Mouse (Mus musculus): Measurements from ENCODE around the gene Muc4.

Gene Muc4

DNA sequence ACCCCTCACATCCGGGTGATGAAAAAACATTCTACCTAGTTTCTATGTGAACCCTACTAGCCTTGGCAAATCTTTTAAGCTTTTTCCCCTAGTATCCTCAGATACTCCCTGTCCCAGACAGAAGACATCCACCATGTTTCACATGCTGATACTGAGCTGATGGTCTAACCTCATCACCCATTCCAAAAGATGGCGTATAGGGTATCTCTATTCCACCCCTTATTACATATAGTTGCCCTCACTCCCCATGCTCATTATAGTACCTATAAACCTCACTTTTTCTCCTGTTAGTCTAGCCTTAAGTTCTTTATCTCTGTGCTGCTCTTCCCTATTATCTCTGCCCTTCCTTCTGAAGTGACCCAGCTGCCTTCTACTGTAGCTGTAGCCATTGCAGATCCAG is at the start of gene Muc4:
Muc4 (plus strand) TSS at position 301 of the 400 bp plus-strand sequence.
- no peak for DNase-seq

DNA sequence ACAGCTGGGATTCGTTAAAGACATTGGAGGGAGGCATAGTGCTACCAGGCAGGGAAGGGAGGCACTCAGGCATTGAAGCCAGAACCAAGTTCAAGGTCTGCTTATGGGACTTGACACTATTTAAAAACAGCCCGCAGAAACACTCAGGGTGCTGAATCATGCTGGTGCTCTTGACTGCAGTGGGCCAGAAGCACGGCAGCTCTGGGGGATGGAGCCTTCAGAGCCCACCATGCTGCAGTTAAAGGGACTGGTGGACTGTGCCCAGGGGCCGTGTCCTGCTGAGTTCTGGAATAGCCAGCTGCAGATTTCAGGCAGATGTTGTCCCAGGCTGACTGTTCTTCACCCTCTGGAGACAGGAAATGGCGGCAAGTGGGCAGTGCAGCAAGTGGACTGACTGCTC is 49.7 kb upstream of the Muc4 start:
- no peak for DNase-seq

GRCm38 (mm10) chr16:32687221-32687620 is 48.5 kb upstream of the Muc4 start:
- no peak for DNase-seq

GRCm38 (mm10) chr16:32688770-32689169 is 46.9 kb upstream of the Muc4 start:
- no peak for DNase-seq

DNA sequence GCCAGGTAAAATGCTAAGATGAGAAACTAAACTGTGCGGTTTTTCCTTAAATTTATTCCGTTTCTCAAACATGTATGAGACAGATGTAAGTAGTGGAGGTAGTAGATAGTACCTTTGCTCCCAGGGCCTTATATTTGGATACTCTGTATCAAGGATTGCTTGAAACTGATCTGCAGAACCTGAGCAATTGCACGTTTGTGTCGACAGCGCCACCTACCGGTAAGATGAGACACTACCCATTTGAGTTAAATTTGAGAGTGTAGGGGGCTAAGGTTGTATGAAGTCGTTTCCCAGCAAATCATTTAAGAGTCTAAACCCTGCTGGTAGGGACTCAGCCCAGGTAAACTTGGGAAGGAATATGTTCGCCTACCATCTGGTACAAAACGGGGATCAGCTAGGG is 46.2 kb upstream of the Muc4 start:
- peak; percentile 84 to 86 for DNase-seq

DNA sequence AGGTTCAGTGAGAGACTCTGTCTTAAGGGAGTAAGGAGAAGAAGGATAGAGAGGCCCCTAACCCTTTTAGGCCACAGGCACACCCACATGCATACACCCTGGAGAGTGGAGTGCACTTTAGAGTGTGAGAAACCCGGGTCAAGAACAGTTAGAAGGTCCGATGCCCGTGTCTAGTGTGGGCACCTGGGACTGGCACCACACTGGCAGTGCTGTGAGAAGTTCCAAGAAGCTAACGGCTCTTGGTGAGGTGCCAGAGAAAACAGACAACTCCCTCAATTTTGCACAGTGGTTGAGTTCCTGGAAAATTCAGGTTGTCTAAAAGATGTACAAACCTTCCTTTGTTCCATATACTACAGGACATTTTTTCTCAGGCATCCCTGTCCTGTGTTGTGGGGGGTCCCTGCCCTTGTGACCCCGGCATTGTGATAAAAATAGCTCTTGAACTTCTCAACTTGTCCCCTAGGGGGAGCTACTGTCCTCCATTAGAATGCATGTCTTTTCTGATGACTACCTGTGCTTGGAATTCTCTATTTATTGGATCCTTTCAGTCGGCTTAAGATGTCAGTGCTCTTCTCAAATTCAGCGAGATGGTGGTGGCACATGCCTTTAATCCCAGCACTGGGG is 38.7 kb upstream of the Muc4 start:
- DNase-seq = peak; percentile 61 to 71

- peak in 1 of 2 experiments; percentile 43 for DNase-seq
Observed at GRCm38 (mm10) chr16:32697665-32698446, 37.8 kb upstream of the Muc4 start.

DNA sequence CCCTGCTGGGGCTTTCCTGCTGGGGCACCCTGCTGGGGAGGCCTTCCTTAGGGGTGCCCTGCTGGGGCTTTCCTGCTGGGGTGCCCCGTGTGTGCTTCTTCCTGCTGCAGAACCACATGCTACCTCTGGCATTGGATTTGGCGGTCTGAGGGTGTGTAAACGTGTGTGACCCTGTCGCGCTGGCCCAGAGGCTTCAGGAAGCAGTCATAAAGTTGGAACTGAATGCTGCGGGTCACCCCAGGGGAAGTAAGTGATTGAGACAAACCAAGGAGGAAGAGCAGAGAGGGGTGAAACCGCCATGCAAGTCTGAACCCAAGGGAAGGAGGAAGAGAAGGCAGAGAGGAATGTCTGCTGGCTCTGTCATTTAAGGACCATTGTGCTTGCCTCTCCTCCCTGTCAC is 37.1 kb upstream of the Muc4 start:
- no peak for DNase-seq

GRCm38 (mm10) chr16:32703312-32703912 is 32.3 kb upstream of the Muc4 start:
- DNase-seq = no peak

- no peak for DNase-seq
Observed at GRCm38 (mm10) chr16:32705606-32706005, 30.1 kb upstream of the Muc4 start.

DNA sequence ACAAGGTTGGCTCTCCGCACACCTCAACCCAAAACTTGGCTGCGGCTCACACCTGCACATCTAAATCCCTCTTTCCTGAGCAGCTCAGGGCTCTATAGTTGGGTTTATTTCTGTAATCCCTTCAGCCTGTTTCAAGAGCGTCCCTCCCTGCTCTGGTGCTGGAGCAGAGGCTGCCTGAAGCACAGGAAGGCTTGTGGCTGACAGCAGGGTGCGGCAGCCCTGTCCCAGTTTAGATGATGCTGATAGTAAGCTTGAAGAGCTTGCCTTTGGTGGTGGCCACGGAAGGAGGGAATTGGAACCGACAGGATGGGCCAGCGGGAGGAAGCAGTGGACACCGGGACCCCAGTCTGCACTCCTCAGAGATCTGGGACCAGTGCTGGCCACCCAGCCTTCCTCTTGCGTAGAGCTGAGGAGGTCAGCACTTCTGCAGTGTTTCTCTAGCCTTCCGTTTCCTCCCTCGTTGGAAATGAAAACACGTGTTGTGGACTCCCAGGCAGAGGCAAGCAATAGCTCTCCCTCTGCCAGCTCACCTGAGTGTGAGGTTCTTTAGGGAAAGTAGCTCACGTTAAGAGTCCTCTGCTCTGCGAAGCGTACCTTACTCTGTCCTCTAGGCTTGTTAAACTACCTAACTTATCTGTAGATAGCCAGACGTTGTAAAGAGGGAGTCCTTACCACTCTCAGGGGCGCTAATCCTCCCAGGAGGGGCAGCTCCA is 28.4 kb upstream of the Muc4 start:
- DNase-seq = no peak

DNA sequence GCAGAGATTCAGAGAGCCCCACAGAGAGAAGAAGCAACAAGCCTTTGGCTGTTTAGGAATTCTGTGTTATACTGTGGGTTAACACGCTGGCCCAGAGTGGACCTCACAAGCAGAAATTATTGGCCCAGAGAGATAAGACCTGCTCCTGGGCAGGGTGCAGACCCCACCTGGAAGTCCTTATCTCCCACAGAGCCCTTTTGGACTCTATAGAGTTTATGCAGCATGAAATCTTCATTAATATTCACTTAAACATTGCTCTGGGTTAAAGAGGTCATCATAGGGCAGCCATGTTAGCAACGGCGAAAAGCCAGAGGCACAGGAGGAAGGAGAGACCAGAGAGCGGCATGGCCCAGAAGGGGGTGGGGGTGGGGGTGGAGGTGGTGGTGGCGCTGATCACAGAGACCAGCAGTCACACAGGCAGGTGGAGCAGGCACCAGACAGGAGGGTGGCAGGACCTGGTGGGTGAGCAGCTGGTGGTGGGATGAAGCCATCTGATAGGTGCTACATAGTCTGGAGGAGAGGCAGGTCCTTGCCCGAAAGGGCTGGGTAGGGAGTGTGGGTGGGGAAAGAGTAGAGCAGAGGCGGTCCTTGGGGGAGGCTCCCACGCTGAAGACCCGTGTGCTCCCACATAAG is 27.7 kb upstream of the Muc4 start:
- no peak for DNase-seq

- no peak for DNase-seq
Observed at GRCm38 (mm10) chr16:32708457-32709033, 27.1 kb upstream of the Muc4 start.

GRCm38 (mm10) chr16:32709116-32709515 is 26.6 kb upstream of the Muc4 start:
- DNase-seq = no peak

DNA sequence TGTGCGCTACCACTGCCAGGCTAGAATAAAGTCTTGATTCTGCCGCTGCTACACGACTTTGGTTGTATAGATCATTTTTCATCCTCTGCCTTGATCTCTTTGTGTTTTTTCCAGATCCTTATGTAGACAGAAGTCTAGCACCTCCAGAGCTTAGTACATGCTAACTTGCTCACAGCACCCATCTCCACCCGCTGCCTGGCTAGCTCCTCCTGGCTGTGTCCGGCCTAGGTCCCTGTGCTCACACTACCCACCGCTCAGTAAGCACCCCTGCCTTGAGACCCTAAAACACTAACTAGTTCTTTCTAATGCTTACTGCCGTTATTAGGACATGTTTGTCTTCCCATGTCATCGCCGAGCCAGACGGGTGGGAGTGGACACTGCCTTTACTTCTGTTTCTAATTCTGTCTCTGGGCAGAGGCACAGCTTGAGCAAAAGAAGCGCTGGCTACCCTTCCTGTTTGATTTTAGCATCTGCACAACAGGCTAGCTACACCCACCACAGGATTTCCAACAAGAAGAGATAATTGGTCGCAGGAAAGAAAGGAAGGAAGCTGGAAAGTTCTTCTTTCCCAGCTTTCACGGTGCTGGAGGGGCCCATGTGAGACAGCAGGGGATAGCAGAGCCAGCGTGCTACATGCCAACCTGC is 25.1 kb upstream of the Muc4 start:
- DNase-seq = no peak

DNA sequence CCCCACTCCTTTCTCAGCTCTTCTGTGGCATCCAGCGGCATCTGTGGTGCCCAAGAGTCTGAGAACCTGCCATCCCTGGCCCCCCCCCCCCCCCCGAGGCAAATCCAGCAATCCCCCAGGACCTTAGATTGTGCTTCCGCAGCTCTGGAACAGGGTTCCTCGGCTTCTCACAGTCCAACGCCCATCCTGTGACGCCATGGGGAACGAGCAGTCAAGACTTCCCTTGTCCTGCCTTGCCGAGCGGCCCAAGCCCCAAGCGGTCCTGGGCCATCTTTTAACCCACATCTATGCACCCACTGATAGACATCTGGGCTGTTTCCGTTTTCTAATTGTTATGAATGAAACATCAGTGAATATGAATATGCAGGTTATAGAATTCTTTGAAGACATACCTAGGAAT is 23.5 kb upstream of the Muc4 start:
- DNase-seq = no peak

DNA sequence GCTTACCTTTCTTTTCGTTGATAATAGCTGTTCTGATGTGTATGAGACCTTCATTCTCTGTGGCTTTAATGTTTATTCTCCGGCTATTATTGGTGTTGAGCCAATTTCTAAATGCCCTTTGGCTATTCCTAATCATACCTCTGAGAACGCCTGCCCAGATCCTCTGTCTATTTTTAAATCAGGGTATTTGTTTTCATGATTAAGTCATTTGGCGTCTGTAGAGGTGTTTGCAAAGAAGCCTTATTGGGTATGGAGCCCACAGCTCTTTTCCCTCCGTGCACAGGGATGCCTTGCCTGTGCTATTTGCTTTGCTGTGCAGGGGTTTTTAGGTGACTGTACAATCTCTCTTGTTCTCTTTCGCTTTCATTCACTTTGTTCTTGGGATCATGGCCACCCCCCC is 22.1 kb upstream of the Muc4 start:
- DNase-seq = no peak

DNA sequence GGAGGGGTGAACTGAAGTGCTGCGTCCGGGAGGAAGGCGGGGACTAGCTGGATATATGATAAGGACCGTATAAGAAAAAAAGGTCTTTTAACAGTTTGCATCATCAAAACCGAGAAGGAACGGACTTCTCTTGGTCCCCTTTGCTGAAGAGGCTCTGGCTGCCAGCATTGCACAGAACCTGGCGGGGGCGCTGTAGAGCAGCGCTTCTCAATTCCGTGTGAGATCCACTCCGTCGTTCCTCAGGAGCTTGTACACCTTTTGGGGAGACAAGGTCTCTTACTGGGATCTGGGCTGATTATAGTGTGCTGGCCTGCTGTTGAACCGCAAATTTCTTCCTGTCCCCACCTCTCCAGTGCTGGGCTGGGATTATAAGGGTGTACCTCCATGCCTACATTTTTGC is 20.3 kb upstream of the Muc4 start:
- DNase-seq = peak in 1 of 2 experiments; percentile 60

GRCm38 (mm10) chr16:32723163-32723562 is 12.5 kb upstream of the Muc4 start:
- no peak for DNase-seq

DNA sequence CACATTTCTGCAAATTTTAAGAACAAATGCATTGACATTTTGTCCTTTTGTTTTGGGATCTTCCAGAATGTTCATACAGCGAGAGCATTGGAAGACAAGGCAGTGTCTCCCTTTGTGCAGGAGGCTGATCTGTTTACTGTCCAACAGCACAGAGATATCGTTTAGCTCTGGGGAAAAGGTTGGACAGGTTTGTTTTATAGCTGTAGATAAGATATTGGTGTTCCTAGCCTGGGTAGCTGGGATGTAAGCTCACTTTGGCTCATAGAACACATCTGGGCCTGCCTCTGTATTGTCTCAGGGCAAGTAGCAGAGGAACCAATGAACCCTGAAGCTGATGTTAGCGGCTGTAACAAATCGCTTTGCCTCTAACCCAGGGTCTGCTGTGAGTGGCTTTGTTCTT is 11.9 kb upstream of the Muc4 start:
- DNase-seq = no peak

DNA sequence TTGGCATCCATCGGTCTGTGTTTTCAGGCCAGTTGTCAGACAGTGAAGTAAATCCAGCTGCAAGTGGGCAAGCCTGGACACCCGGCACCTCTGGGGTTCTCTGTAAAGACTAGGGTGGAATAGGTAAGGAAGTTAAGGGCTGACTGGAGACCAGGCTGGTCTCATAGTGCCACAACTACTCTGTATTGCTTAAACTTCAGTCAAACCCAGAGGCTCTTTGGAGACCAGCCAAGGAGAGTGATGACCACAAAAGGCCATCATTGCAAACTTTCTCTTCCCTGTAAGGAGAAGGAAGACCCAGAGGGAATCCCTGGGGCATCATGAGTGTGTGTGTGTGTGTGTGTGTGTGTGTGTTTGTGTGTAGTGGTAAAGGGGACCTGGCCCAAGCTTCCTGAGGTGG is 11.4 kb upstream of the Muc4 start:
- DNase-seq = no peak

- peak; percentile 87 to 91 for DNase-seq
Observed at GRCm38 (mm10) chr16:32726501-32726900, 9.2 kb upstream of the Muc4 start.
